Mouse (Mus musculus) heart, embryonic 14.5 days (tissue): ENCODE data around the gene Tdrd9. TPM values are rescaled to one million over a fixed set of nuclear protein-coding genes. Genes with fewer than 3 reads are reported as not detected.
"Not testable (repeated sequence)": the region's sequence is repeated elsewhere in the genome, so short reads cannot be mapped to it uniquely, and the experiment has no call there.

Experiments used
- ATAC-seq: fragments of 200-750 bp; cut with Nextera tagmentation; 2 replicates; pipeline ENCODE4 v1.8.0; 2017; ENCODE audit warnings: low read depth, moderate TSS enrichment; ENCODE audit not compliant: insufficient number of reproducible peaks, insufficient read depth, low FRiP score
- H3K27ac ChIP-seq, 2 experiments: fragments of 200-500 bp in 1 of 2; fragments of 300-500 bp in 1 of 2; sonication (generic) in 1 of 2; replicated peaks in 1 of 2; 2 replicates each; pipeline ENCODE4 v1.5.1; 2012 to 2014; ENCODE audit warnings: low read depth in 2 of 2, low read length in 2 of 2, control low read depth in 1 of 2, mild to moderate bottlenecking in 1 of 2, mixed read lengths in 1 of 2; ENCODE audit not compliant: control insufficient read depth in 1 of 2, insufficient read depth in 1 of 2
- H3K27me3 ChIP-seq: fragments of 300-500 bp; sonication (generic); 2 replicates; pipeline ENCODE4 v1.6.1; 2014; ENCODE audit warnings: mild to moderate bottlenecking, low read length, control low read depth; ENCODE audit not compliant: control insufficient read depth, insufficient read depth
- H3K36me3 ChIP-seq: fragments of 300-500 bp; sonication (generic); 2 replicates; pipeline ENCODE4 v1.6.1; 2014; ENCODE audit warnings: mild to moderate bottlenecking, control low read depth, low read length, mixed read lengths; ENCODE audit not compliant: control insufficient read depth, insufficient read depth
- H3K4me1 ChIP-seq, 2 experiments: fragments of 200-500 bp in 1 of 2; fragments of 300-500 bp in 1 of 2; sonication (generic) in 1 of 2; 2 replicates each; pipeline ENCODE4 v1.6.1; 2012 to 2014; ENCODE audit warnings: low read length in 2 of 2, control low read depth in 1 of 2, mixed read lengths in 1 of 2; ENCODE audit not compliant: control insufficient read depth in 2 of 2, insufficient read depth in 2 of 2
- H3K4me2 ChIP-seq: fragments of 300-500 bp; sonication (generic); 2 replicates; pipeline ENCODE4 v1.6.1; 2014; ENCODE audit warnings: mild to moderate bottlenecking, low read length
- H3K4me3 ChIP-seq, 2 experiments: fragments of 200-500 bp in 1 of 2; fragments of 300-500 bp in 1 of 2; sonication (generic) in 1 of 2; 2 replicates each; pipeline ENCODE4 v1.5.1; 2012 to 2014; ENCODE audit warnings: low read length in 2 of 2, mild to moderate bottlenecking in 2 of 2, control low read depth in 1 of 2, low read depth in 1 of 2, moderate library complexity in 1 of 2; ENCODE audit not compliant: control insufficient read depth in 1 of 2, insufficient read depth in 1 of 2
- H3K9ac ChIP-seq: fragments of 300-500 bp; sonication (generic); 2 replicates; pipeline ENCODE4 v1.6.1; 2014; ENCODE audit warnings: mild to moderate bottlenecking, low read length
- H3K9me3 ChIP-seq: fragments of 300-500 bp; sonication (generic); 2 replicates; pipeline ENCODE4 v1.6.1; 2016; ENCODE audit warnings: low read length, control low read depth; ENCODE audit not compliant: control insufficient read depth
- WGBS: fragments of 180-500 bp; shearing (Covaris S2); extraction: QIAGEN DNeasy Blood & Tissue Kit; methylation state at CpG from one replicate; pipeline ENCODE4 v1.1.7; 2014; 5-methylcytosine and 5-hydroxymethylcytosine counted together
- polyA plus RNA-seq: library from polyadenylated mRNA; unstranded; fragments of >200 nt; fragmentation: Nextera tagmentation; extraction: Ambion mirVana; gene quantifications from 2 replicates; pipeline ENCODE4 v1.2.1, GENCODE M21; 2014

Gene Tdrd9
- polyA plus RNA-seq, 1 experiment from 2014 or later: 0.16 TPM

- H3K4me2 ChIP-seq: no peak overlapping the region
- no peak for ATAC-seq
- H3K9me3 ChIP-seq: no peaks in the 10 kb centered on the region
- 57% methylated on average over 2 of the region's 2 CpGs for WGBS
- no peaks in the 10 kb centered on the region for H3K36me3 ChIP-seq
- H3K4me1 ChIP-seq: peaks cover 41 to 44% of the 10 kb centered on the region in 2 experiments
- H3K9ac ChIP-seq: no peak overlapping the region
- no peak overlapping the region for H3K27ac ChIP-seq
- no peaks in the 10 kb centered on the region for H3K27me3 ChIP-seq
- H3K4me3 ChIP-seq: no peak overlapping the region
These were observed 37.4 kb upstream of the Tdrd9 start for GRCm38 (mm10) chr12:111933971-111934370.

GRCm38 (mm10) chr12:111936706-111937550 lies 34.4 kb upstream of the Tdrd9 start:
- ATAC-seq: no peak
- H3K36me3 ChIP-seq: no peaks in the 10 kb centered on the region
- H3K4me2 ChIP-seq: no peak overlapping the region
- H3K9ac ChIP-seq: peak overlapping the region; percentile 38
- H3K4me1 ChIP-seq: peaks cover 40 to 45% of the 10 kb centered on the region in 2 experiments
- H3K9me3 ChIP-seq: no peaks in the 10 kb centered on the region
- peak overlapping the region in 1 of 2 experiments; percentile 21; a peak in 1 of 4 replicates for H3K27ac ChIP-seq
- WGBS: 46% methylated on average over 24 of the region's 24 CpGs
- H3K27me3 ChIP-seq: no peaks in the 10 kb centered on the region
- no peak overlapping the region for H3K4me3 ChIP-seq

- H3K4me1 ChIP-seq: peaks cover 34 to 35% of the 10 kb centered on the region in 2 experiments
- 0% methylated on average over 1 of the region's 1 CpGs for WGBS
- no peak; the same call in 1 of the 2 replicates for ATAC-seq
These were observed 32.7 kb upstream of the Tdrd9 start for GRCm38 (mm10) chr12:111938623-111939177.

GRCm38 (mm10) chr12:111943421-111944064 lies 27.8 kb upstream of the Tdrd9 start:
- 69% methylated on average over 10 of the region's 10 CpGs for WGBS
- no peaks in the 10 kb centered on the region for H3K36me3 ChIP-seq
- H3K27ac ChIP-seq: peak overlapping the region; percentile 68 to 70
- no peaks in the 10 kb centered on the region for H3K27me3 ChIP-seq
- H3K9me3 ChIP-seq: no peaks in the 10 kb centered on the region
- no peak for ATAC-seq
- H3K4me3 ChIP-seq: peak overlapping the region; percentile 6 to 14; a peak in 2 of 4 replicates
- peaks cover 27 to 30% of the 10 kb centered on the region in 2 experiments for H3K4me1 ChIP-seq
- peak overlapping the region; percentile 37 for H3K4me2 ChIP-seq
- H3K9ac ChIP-seq: peak overlapping the region; percentile 38; the same call in 1 of the 2 replicates

More at GRCm38 (mm10) chr12:111938623-111939177, 32.7 kb upstream of the Tdrd9 start:
- H3K36me3 ChIP-seq: no peaks in the 10 kb centered on the region
- H3K4me2 ChIP-seq: no peak overlapping the region
- no peaks in the 10 kb centered on the region for H3K9me3 ChIP-seq
- no peak overlapping the region for H3K9ac ChIP-seq
- no peak overlapping the region for H3K4me3 ChIP-seq
- peak overlapping the region in 1 of 2 experiments; percentile 50; a peak in 2 of 4 replicates for H3K27ac ChIP-seq
- no peaks in the 10 kb centered on the region for H3K27me3 ChIP-seq

- Histone ChIP-seq H3K9ac (0 out of 2 replicates have a peak overlapping the region, but pooled peaks have one; percentile 46), H3K4me2 (peak overlapping the region; percentile 38), H3K4me1 (peaks cover 21 to 24% of the 10 kb centered on the region in 2 experiments), H3K27ac (peak overlapping the region; percentile 69 to 95), H3K4me3 (peak overlapping the region; percentile 6 to 14; a peak in 2 of 4 replicates)
- H3K27me3 ChIP-seq, H3K9me3 ChIP-seq, H3K36me3 ChIP-seq: not testable (repeated sequence)
- ATAC-seq: peak; percentile 57
- WGBS: 49% methylated on average over 12 of the region's 20 CpGs
These were observed 27.0 kb upstream of the Tdrd9 start for GRCm38 (mm10) chr12:111944065-111944987.

GRCm38 (mm10) chr12:111945115-111945514 lies 26.2 kb upstream of the Tdrd9 start:
- Histone ChIP-seq H3K36me3 (no peaks in the 10 kb centered on the region), H3K4me2 (peak overlapping the region; percentile 38), H3K4me1 (peaks cover 21 to 24% of the 10 kb centered on the region in 2 experiments), H3K9ac (peak overlapping the region; percentile 46), H3K27ac (peak overlapping the region; percentile 94 to 95), H3K9me3 (no peaks in the 10 kb centered on the region), H3K27me3 (no peaks in the 10 kb centered on the region), H3K4me3 (no peak overlapping the region)
- peak; percentile 55 for ATAC-seq
- 11% methylated on average over 8 of the region's 8 CpGs for WGBS
